Mouse (Mus musculus): Measurements from ENCODE around the gene Zfp866. TPM values are rescaled to one million over a fixed set of nuclear protein-coding genes. Genes with fewer than 3 reads are reported as not detected.

Gene Zfp866
- total RNA-seq, 1 experiment = 19.1 TPM

- Histone ChIP-seq H3K9ac (ENCODE audit: insufficient read depth, low read depth, low read length, poor library complexity, severe bottlenecking) (no peak overlapping the region), H3K36me3 (ENCODE audit: control insufficient read depth, insufficient read depth, low read length, poor library complexity, severe bottlenecking) (peaks cover 81% of the 10 kb centered on the region), H3K9me3 (ENCODE audit: control insufficient read depth, insufficient read depth, low read depth, low read length) (no peaks in the 10 kb centered on the region), H3K4me1 (ENCODE audit: control insufficient read depth in 2 of 2, insufficient read depth in 2 of 2, low read length in 2 of 2, poor library complexity in 1 of 2) (peaks cover 0 to 4% of the 10 kb centered on the region in 2 experiments; a peak in 1 of 4 replicates), H3K27ac (ENCODE audit: insufficient read depth, low read depth, low read length, poor library complexity, severe bottlenecking) (no peak overlapping the region), H3K4me3 (ENCODE audit: insufficient read depth in 1 of 2, low read depth in 1 of 2, low read length in 2 of 2, poor library complexity in 1 of 2, severe bottlenecking in 1 of 2) (no peak overlapping the region)
- TF ChIP-seq ZNF384 (IDR thresholded peaks at IDR 0.05; ENCODE audit: low read depth, low read length) (no peak), HCFC1 (IDR thresholded peaks at IDR 0.05; ENCODE audit: borderline replicate concordance, insufficient read depth, low read length) (no peak)
- no peak for DNase-seq (ENCODE audit: low read depth, low spot score)
- in situ Hi-C loops (cut with MboI; ENCODE audit: low sequenced_read_pairs in 2 of 2, unreplicated experiment in 2 of 2) = no loop called here
Measured at GRCm38 (mm10) chr8:69796721-69797345, 5.9 kb upstream of the Zfp866 start.

GRCm38 (mm10) chr8:69794901-69795300, 3.9 kb upstream of the Zfp866 start:
- H3K9ac ChIP-seq (ENCODE audit: insufficient read depth, low read depth, low read length, poor library complexity, severe bottlenecking) = no peak overlapping the region
- no peak overlapping the region for H3K27ac ChIP-seq (ENCODE audit: insufficient read depth, low read depth, low read length, poor library complexity, severe bottlenecking)
- H3K4me3 ChIP-seq (ENCODE audit: insufficient read depth in 1 of 2, low read depth in 1 of 2, low read length in 2 of 2, poor library complexity in 1 of 2, severe bottlenecking in 1 of 2) = no peak overlapping the region
- H3K36me3 ChIP-seq (ENCODE audit: control insufficient read depth, insufficient read depth, low read length, poor library complexity, severe bottlenecking) = peaks cover 65% of the 10 kb centered on the region
- no peak for DNase-seq (ENCODE audit: low read depth, low spot score)
- no peaks in the 10 kb centered on the region for H3K9me3 ChIP-seq (ENCODE audit: control insufficient read depth, insufficient read depth, low read depth, low read length)
- in situ Hi-C loops (cut with MboI; ENCODE audit: low sequenced_read_pairs in 2 of 2, unreplicated experiment in 2 of 2) = no loop called here
- no peak for TF ChIP-seq ZC3H11A (IDR thresholded peaks at IDR 0.05; ENCODE audit: borderline replicate concordance, low read depth, low read length)
- no peak for TF ChIP-seq ZNF384 (IDR thresholded peaks at IDR 0.05; ENCODE audit: low read depth, low read length)
- TF ChIP-seq CHD2 (IDR thresholded peaks at IDR 0.05; ENCODE audit: low read depth, low read length) = no peak
- TF ChIP-seq MAFK (IDR thresholded peaks at IDR 0.05; ENCODE audit: insufficient read depth, low read depth, low read length) = no peak
- no peak for TF ChIP-seq HCFC1 (IDR thresholded peaks at IDR 0.05; ENCODE audit: borderline replicate concordance, insufficient read depth, low read length)
- peaks cover 1 to 4% of the 10 kb centered on the region in 2 experiments; a peak in 1 of 4 replicates for H3K4me1 ChIP-seq (ENCODE audit: control insufficient read depth in 2 of 2, insufficient read depth in 2 of 2, low read length in 2 of 2, poor library complexity in 1 of 2)

- no peak overlapping the region for H3K4me3 ChIP-seq (ENCODE audit: insufficient read depth in 1 of 2, low read depth in 1 of 2, low read length in 2 of 2, poor library complexity in 1 of 2, severe bottlenecking in 1 of 2)
- in situ Hi-C loops (cut with MboI; ENCODE audit: low sequenced_read_pairs in 2 of 2, unreplicated experiment in 2 of 2) = no loop called here
- H3K36me3 ChIP-seq (ENCODE audit: control insufficient read depth, insufficient read depth, low read length, poor library complexity, severe bottlenecking) = peaks cover 57% of the 10 kb centered on the region
- DNase-seq (ENCODE audit: low read depth, low spot score) = no peak
- H3K27ac ChIP-seq (ENCODE audit: insufficient read depth, low read depth, low read length, poor library complexity, severe bottlenecking) = no peak overlapping the region; the same call in 1 of the 2 replicates
- H3K9ac ChIP-seq (ENCODE audit: insufficient read depth, low read depth, low read length, poor library complexity, severe bottlenecking) = no peak overlapping the region
- H3K9me3 ChIP-seq (ENCODE audit: control insufficient read depth, insufficient read depth, low read depth, low read length) = no peaks in the 10 kb centered on the region
- peaks cover 4% of the 10 kb centered on the region in 2 experiments; a peak in 1 of 4 replicates for H3K4me1 ChIP-seq (ENCODE audit: control insufficient read depth in 2 of 2, insufficient read depth in 2 of 2, low read length in 2 of 2, poor library complexity in 1 of 2)
- no peak for TF ChIP-seq HCFC1 (IDR thresholded peaks at IDR 0.05; ENCODE audit: borderline replicate concordance, insufficient read depth, low read length)
- TF ChIP-seq MAFK (IDR thresholded peaks at IDR 0.05; ENCODE audit: insufficient read depth, low read depth, low read length) = no peak
- TF ChIP-seq ZC3H11A (IDR thresholded peaks at IDR 0.05; ENCODE audit: borderline replicate concordance, low read depth, low read length) = no peak
- TF ChIP-seq ZNF384 (IDR thresholded peaks at IDR 0.05; ENCODE audit: low read depth, low read length) = no peak
- no peak for TF ChIP-seq CHD2 (IDR thresholded peaks at IDR 0.05; ENCODE audit: low read depth, low read length)
Measured at GRCm38 (mm10) chr8:69794096-69794495, 3.1 kb upstream of the Zfp866 start.

- Histone ChIP-seq H3K9ac (ENCODE audit: insufficient read depth, low read depth, low read length, poor library complexity, severe bottlenecking) (no peak overlapping the region), H3K4me3 (ENCODE audit: insufficient read depth in 1 of 2, low read depth in 1 of 2, low read length in 2 of 2, poor library complexity in 1 of 2, severe bottlenecking in 1 of 2) (no peak overlapping the region), H3K4me1 (ENCODE audit: control insufficient read depth in 2 of 2, insufficient read depth in 2 of 2, low read length in 2 of 2, poor library complexity in 1 of 2) (peaks cover 4% of the 10 kb centered on the region in 2 experiments; a peak in 1 of 4 replicates), H3K9me3 (ENCODE audit: control insufficient read depth, insufficient read depth, low read depth, low read length) (no peaks in the 10 kb centered on the region), H3K27ac (ENCODE audit: insufficient read depth, low read depth, low read length, poor library complexity, severe bottlenecking) (no peak overlapping the region), H3K36me3 (ENCODE audit: control insufficient read depth, insufficient read depth, low read length, poor library complexity, severe bottlenecking) (peaks cover 53% of the 10 kb centered on the region)
- TF ChIP-seq ZC3H11A (IDR thresholded peaks at IDR 0.05; ENCODE audit: borderline replicate concordance, low read depth, low read length) (no peak), CHD2 (IDR thresholded peaks at IDR 0.05; ENCODE audit: low read depth, low read length) (no peak)
- DNase-seq (ENCODE audit: low read depth, low spot score) = no peak
- in situ Hi-C loops (cut with MboI; ENCODE audit: low sequenced_read_pairs in 2 of 2, unreplicated experiment in 2 of 2) = no loop called here
Measured at GRCm38 (mm10) chr8:69793666-69794065, 2.7 kb upstream of the Zfp866 start.

Measured in ES-E14 (cell line).